Mouse (Mus musculus) embryonic facial prominence, embryonic 15.5 days (tissue): ENCODE measurements around the gene Cox19. TPM values are rescaled to one million over a fixed set of nuclear protein-coding genes. Genes with fewer than 3 reads are reported as not detected.

Source experiments
- ATAC-seq: fragments of 200-750 bp; cut with Nextera tagmentation; 2 replicates; pipeline ENCODE4 v1.8.0; 2017; ENCODE audit warnings: low read depth, moderate TSS enrichment; ENCODE audit not compliant: insufficient number of reproducible peaks, low FRiP score, low TSS enrichment
- H3K27ac ChIP-seq: fragments of 300-500 bp; sonication (generic); replicated peaks from 2 replicates; pipeline ENCODE4 v1.5.1; 2015; ENCODE audit warnings: mild to moderate bottlenecking, inconsistent platforms
- H3K27me3 ChIP-seq: fragments of 300-500 bp; sonication (generic); 2 replicates; pipeline ENCODE4 v1.6.1; 2015; ENCODE audit warnings: inconsistent platforms
- H3K36me3 ChIP-seq: fragments of 300-500 bp; sonication (generic); 2 replicates; pipeline ENCODE4 v1.6.1; 2015; ENCODE audit warnings: mild to moderate bottlenecking, inconsistent platforms
- H3K4me1 ChIP-seq: fragments of 300-500 bp; sonication (generic); 2 replicates; pipeline ENCODE4 v1.6.1; 2015; ENCODE audit warnings: inconsistent platforms
- H3K4me2 ChIP-seq: fragments of 300-500 bp; sonication (generic); replicated peaks from 2 replicates; pipeline ENCODE4 v1.6.1; 2015; ENCODE audit warnings: mild to moderate bottlenecking, inconsistent platforms
- H3K4me3 ChIP-seq: fragments of 300-500 bp; sonication (generic); replicated peaks from 2 replicates; pipeline ENCODE4 v1.5.1; 2015; ENCODE audit warnings: mild to moderate bottlenecking, inconsistent platforms
- H3K9ac ChIP-seq: fragments of 300-500 bp; sonication (generic); 2 replicates; pipeline ENCODE4 v1.6.1; 2015; ENCODE audit warnings: inconsistent platforms
- H3K9me3 ChIP-seq: fragments of 300-500 bp; sonication (generic); replicated peaks from 2 replicates; pipeline ENCODE4 v1.6.1; 2016; ENCODE audit warnings: inconsistent platforms
- WGBS: fragments of 180-500 bp; shearing (Covaris S2); methylation state at CpG from one replicate; pipeline ENCODE4 v1.1.7; 2015; 5-methylcytosine and 5-hydroxymethylcytosine counted together
- polyA plus RNA-seq: library from polyadenylated mRNA; unstranded; fragments of >200 nt; fragmentation: Nextera tagmentation; extraction: Ambion mirVana; gene quantifications from 2 replicates; pipeline ENCODE4 v1.2.1, GENCODE M21; 2015

Gene Cox19
- polyA plus RNA-seq, 1 experiment from 2014 or later: 100 TPM

DNA sequence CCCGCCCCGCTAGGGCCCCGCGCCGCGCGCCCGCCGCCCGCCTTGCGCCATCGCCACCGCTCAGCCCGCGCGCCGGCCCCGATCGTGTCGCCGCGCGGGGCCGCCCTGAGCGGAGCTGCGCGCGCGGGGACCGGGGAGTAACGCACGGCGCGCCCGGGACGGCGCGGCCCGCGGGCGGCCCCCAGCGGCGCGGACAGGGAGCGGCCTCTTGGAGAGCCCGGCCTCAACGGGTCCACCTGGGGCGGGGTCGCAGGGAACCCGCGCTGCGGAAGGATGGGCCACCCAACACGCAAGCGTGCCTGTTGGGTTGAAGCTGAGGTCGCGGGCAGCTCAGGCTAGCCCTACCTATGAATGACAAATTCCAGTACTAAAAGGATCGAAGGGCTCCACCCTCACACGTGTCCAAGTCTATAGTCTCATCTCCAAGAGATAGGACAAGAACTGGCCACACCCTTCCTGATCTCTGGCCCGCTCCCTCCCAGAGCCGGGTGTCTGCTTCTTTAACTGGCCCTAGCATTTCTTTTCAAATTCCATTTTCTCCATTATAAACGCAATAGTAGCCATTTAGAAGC, 25.7 kb downstream of the Cox19 start, which contains the start of gene Adap1:
TSS of gene Adap1 (minus strand) at position 228 of the 572 bp plus-strand sequence.
- Histone ChIP-seq H3K4me1 (peaks cover 21% of the 10 kb centered on the region; the same call in 1 of the 2 replicates), H3K9me3 (no peaks in the 10 kb centered on the region), H3K36me3 (no peaks in the 10 kb centered on the region), H3K4me3 (peak within 1 kb of the TSS; percentile 59), H3K4me2 (peak within 1 kb of the TSS; percentile 99), H3K27me3 (peaks cover 45% of the 10 kb centered on the region), H3K27ac (no peak within 1 kb of the TSS), H3K9ac (peak within 1 kb of the TSS; percentile 44)
- ATAC-seq: peak; percentile 71
- WGBS: 4% methylated on average over 54 of the region's 61 CpGs

DNA sequence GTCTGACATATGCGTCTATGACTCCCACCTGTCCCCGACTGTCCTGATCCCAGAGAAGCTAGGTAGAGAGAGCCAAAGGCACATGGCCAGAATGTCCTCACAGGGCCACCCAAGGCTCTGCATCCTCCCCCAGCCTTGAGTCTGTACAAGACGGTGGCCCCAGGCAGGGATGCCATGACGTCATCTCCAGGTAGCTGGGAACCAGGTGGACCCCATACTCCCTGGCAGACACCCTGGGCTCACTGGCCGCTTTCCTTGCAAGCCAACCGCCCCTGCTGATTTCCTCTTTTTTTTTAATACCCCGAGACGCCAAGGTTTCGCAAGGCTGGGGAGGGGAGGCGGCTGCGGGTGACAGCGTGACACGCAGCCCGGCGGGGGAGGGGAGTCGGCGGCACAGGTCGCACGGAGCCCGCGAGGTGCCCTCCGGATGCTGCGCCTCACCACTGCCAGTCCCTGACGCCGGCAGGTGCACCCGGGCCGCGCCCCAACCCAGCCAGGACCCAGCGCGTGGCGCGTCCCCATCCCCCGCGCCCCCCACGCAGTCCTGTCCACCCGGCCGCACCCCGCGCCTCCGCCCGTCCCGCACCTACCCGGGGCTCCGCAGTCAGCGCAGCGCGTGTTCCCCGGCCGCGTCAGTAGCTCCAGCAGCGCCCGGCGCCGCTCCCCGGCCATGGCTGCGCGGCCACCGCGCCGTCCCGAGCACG, 26.4 kb downstream of the Cox19 start:
- 2% methylated on average over 43 of the region's 62 CpGs for WGBS
- peak overlapping the region; percentile 59 for H3K4me3 ChIP-seq
- H3K9me3 ChIP-seq: no peaks in the 10 kb centered on the region
- no peaks in the 10 kb centered on the region for H3K36me3 ChIP-seq
- peaks cover 21% of the 10 kb centered on the region; the same call in 1 of the 2 replicates for H3K4me1 ChIP-seq
- no peak overlapping the region for H3K27ac ChIP-seq
- H3K27me3 ChIP-seq: peaks cover 45% of the 10 kb centered on the region
- peak overlapping the region; percentile 44 for H3K9ac ChIP-seq
- ATAC-seq: 0 out of 2 replicates have a peak, but pooled peaks have one; percentile 16
- peak overlapping the region; percentile 99 for H3K4me2 ChIP-seq

DNA sequence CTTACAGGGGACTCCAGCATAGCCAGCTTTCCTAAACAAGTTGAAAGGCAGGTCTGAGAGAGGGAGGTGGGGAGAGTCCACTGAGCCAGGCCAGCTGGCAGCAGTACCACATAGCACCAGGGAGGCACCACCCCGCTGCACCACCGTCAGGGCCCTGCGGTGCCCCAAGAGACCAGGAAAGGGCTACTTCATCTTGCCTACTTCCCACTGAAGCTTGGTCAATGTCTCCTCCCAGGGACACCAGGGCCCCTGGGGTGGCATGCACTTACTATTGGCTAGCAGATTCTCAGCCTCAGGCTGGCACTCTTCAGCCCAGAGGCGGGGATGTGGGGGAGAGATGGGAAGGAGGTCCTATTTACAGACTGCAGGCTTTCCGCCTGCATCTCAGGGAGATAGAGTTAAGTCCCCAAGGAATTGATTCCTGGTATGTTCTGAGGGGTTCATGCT, 27.1 kb downstream of the Cox19 start:
- no peak overlapping the region for H3K27ac ChIP-seq
- H3K27me3 ChIP-seq: peaks cover 45% of the 10 kb centered on the region
- H3K4me2 ChIP-seq: peak overlapping the region; percentile 99; the same call in 1 of the 2 replicates
- H3K4me1 ChIP-seq: peaks cover 21% of the 10 kb centered on the region; the same call in 1 of the 2 replicates
- no peak overlapping the region for H3K9ac ChIP-seq
- H3K4me3 ChIP-seq: 0 out of 2 replicates have a peak overlapping the region, but pooled peaks have one; percentile 6
- H3K9me3 ChIP-seq: no peaks in the 10 kb centered on the region
- H3K36me3 ChIP-seq: no peaks in the 10 kb centered on the region
- ATAC-seq: no peak
- WGBS: 56% methylated on average over 5 of the region's 5 CpGs

DNA sequence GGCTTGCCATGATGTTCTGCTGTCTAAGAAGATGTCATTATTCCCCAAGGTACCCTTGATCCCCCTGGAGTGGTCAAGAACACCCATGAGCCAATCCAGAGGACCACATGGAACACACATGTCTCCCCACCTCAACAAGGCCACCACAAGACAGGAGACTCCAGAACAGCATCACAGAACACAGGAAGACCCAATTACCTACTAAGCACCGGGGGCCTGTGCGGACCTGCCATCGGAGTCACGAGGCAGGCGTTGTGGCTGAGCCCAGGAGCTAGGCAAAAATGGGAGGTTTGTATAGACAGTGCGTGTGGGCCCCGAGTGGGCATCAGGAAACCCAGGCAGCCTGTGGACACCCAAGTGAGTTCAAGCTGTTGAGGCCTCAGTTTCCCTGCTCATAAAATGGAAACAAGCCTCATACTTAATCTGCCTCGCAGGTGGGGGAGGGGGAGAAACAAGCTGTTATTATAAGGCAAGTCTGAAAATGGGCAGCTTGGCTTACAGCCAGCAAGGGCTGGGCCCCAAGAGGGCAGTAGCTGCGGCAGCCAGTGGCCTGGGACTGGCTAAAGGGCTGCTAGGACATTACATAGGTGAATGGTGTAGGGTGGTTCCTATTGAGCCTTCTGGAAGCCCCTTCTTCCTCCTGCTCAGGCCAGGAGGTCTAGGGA, 27.8 kb downstream of the Cox19 start:
- 65% methylated on average over 9 of the region's 9 CpGs for WGBS
- ATAC-seq: no peak
- no peaks in the 10 kb centered on the region for H3K36me3 ChIP-seq
- no peak overlapping the region for H3K9ac ChIP-seq
- peaks cover 21% of the 10 kb centered on the region; the same call in 1 of the 2 replicates for H3K4me1 ChIP-seq
- no peak overlapping the region for H3K4me3 ChIP-seq
- H3K27me3 ChIP-seq: peaks cover 45% of the 10 kb centered on the region
- H3K27ac ChIP-seq: no peak overlapping the region
- no peak overlapping the region for H3K4me2 ChIP-seq
- H3K9me3 ChIP-seq: no peaks in the 10 kb centered on the region

DNA sequence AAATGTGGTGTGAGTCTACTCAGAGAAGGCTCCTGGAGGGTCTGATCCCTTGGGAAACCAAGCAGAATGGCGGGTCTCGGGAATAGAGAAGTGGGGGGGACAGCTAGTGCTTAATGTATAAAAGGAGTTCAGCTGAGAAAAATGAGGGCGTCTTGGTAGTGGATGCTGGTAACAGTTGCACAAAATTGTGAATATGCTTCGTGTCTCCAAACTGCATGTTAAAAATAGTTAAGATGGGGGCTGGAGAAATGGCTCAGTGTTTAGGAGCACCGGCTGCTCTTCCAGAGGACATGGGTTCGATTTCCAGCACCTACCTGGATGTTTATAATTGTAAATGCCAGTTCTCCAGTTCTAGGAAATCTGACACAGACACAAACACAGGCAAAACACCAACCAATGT, 29.9 kb downstream of the Cox19 start:
- Histone ChIP-seq H3K4me2 (no peak overlapping the region), H3K9ac (no peak overlapping the region), H3K4me1 (peaks cover 21% of the 10 kb centered on the region; the same call in 1 of the 2 replicates), H3K4me3 (no peak overlapping the region), H3K9me3 (no peaks in the 10 kb centered on the region), H3K36me3 (no peaks in the 10 kb centered on the region), H3K27me3 (peaks cover 39% of the 10 kb centered on the region), H3K27ac (no peak overlapping the region)
- 73% methylated on average over 6 of the region's 6 CpGs for WGBS
- ATAC-seq: no peak

DNA sequence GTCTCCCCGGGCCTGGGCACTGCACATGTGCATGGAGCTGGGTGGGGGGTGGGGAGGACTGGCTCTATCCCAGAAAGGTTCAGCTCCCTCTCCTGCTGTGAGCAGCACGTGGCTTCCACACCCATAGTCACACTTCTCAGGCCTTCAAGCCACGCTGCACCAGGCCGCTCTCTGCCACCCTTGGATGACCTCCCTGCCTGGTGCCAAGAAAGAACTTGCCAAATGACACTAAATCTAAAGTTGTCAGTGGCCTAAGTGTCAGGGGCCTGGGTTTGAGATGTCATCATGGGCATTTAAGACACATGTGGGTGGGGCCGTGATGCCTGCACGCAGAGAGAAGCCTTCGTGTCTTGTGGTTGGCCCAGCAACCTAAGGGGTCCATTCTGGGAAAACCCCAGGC, 30.8 kb downstream of the Cox19 start:
- no peak overlapping the region for H3K9ac ChIP-seq
- no peak overlapping the region for H3K4me3 ChIP-seq
- peaks cover 30% of the 10 kb centered on the region for H3K27me3 ChIP-seq
- H3K27ac ChIP-seq: no peak overlapping the region
- no peak overlapping the region for H3K4me2 ChIP-seq
- H3K9me3 ChIP-seq: no peaks in the 10 kb centered on the region
- ATAC-seq: no peak
- peaks cover 17% of the 10 kb centered on the region; the same call in 1 of the 2 replicates for H3K4me1 ChIP-seq
- 82% methylated on average over 7 of the region's 7 CpGs for WGBS
- no peaks in the 10 kb centered on the region for H3K36me3 ChIP-seq

DNA sequence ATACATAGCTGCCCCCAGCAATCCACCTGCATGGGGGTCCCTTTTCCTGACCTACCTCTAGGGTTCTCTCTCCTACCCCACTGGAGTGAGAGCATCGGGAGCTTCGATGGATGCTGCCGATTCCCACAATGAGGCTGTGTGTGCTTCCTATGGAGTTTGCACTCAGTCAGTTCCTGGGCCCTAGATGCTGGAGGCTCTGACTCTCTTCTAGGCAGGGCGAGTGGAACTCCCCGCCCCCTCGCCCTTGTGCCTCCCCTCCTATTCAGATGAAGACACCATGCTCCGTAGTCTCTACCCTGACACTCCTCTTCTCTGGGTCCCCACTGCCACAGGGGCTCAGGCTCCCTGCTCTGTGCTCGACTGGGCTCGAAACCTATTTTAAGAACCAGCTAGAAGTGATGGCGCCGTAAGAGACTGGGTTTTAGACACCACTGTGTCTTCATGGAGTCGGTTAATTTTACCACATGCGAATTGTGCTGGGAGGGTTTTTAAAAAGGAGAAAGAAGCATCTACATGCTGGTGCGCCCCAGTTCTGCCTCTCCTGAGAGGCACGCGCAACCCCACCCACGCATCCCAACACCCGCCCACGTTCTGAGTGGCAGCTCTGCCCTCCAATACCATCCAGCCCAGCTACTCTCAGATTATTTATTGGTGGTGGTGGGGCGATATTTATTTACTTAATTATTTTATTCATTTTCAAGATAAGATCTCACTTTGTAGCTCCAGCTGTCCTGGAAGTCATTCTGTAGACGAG, 33.3 kb downstream of the Cox19 start:
- Histone ChIP-seq H3K4me2 (no peak overlapping the region), H3K36me3 (no peaks in the 10 kb centered on the region), H3K9ac (no peak overlapping the region), H3K27me3 (peaks cover 5% of the 10 kb centered on the region; the same call in 1 of the 2 replicates), H3K9me3 (no peaks in the 10 kb centered on the region), H3K27ac (no peak overlapping the region), H3K4me1 (no peaks in the 10 kb centered on the region), H3K4me3 (no peak overlapping the region)
- no peak for ATAC-seq
- WGBS: 65% methylated on average over 21 of the region's 21 CpGs

DNA sequence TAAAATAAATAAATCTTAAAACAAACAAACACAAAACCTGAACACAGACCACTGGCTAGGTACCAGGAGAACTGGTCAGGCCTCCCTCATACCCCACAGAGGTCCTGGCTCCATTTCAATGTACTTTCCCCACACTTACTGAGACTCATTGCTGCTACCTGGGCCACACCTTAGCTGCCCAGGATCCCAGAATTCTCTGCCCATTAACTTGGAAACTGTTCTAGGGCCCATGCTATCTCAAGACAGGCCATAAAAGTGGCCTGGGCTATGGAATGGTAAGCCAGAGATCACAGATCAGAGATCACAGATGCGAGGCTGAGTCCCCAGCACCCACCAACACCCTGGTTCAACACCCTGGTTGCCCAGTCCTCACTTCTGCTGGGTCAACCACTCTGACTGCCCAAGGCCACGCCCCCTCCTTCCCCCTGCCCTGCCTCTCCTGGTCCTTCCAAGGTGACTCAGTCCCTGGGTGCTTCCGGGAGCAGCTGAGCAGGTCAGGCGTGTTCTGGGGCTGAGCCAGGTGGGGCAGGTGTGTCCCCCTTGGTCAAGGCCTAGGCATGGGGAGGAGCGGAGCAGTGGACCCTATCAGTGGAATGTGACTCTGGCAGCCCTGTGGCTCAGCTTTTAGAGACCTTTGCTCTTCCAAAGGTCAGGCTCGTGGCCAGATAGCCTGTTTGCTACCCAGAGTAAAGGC, 34.1 kb downstream of the Cox19 start:
- Histone ChIP-seq H3K9ac (no peak overlapping the region), H3K9me3 (no peaks in the 10 kb centered on the region), H3K36me3 (no peaks in the 10 kb centered on the region), H3K4me3 (no peak overlapping the region), H3K27ac (no peak overlapping the region), H3K27me3 (no peaks in the 10 kb centered on the region), H3K4me2 (no peak overlapping the region), H3K4me1 (no peaks in the 10 kb centered on the region)
- no peak for ATAC-seq
- WGBS: 63% methylated on average over 6 of the region's 6 CpGs

DNA sequence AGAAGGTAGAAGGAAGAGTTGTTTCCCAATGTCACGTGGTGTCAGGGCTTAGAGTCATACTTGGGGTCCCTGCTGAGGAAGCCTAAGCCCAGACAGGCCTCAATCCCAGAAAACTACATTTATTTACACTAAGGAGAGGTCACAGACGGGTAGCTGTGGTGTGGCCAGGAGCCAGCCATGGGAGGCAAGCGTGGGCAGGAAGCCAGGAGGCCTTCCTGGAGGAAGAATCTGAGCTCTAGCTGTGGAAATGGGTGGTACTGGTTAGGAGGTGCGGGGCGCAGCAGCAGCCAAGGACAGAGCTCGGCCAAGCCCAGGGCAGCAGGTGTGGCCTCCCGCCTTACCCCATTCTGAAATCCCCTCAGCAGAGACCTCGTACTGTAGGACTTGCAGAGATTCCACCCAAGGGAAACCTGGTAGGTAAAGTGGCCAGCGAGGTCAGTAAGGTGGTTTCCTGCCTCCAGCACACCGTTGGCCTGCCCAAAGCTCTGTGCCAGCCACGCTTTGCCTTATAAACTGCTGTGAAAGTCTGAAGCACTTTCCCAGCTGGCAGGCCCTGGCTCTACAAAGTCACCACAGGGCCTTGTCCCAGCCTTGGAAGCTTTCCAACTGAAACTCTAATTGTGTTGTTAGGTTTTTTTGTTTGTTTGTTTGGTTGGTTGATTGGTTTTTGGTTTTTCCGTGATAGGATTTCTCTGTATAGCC, 36.1 kb downstream of the Cox19 start:
- Histone ChIP-seq H3K27me3 (no peaks in the 10 kb centered on the region), H3K4me3 (no peak overlapping the region), H3K36me3 (no peaks in the 10 kb centered on the region), H3K27ac (no peak overlapping the region), H3K4me2 (no peak overlapping the region), H3K9me3 (no peaks in the 10 kb centered on the region), H3K4me1 (no peaks in the 10 kb centered on the region), H3K9ac (no peak overlapping the region)
- no peak for ATAC-seq
- WGBS: 85% methylated on average over 12 of the region's 12 CpGs

DNA sequence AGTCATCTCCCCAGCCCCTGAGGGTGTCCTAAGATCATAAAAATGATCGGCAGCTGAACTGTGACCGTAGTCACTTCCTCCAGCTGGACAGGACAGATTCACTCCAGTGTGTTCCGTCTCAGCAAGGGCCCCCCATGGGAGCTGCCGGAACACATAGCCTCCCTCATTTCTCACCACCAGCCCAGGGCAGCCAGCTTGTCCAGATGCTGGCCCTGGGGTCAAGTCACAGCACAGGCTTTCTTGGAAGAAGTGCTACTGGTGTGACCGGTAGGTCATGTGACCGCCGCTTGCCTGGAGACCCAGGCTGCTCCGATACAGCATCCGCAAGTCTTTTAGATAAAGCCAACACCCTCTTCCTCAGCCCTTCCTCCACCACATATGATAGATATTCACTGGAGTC, 37.7 kb downstream of the Cox19 start:
- ATAC-seq: no peak
- H3K27me3 ChIP-seq: no peaks in the 10 kb centered on the region
- no peaks in the 10 kb centered on the region for H3K9me3 ChIP-seq
- H3K36me3 ChIP-seq: no peaks in the 10 kb centered on the region
- H3K4me1 ChIP-seq: no peaks in the 10 kb centered on the region
- no peak overlapping the region for H3K27ac ChIP-seq
- H3K9ac ChIP-seq: no peak overlapping the region
- no peak overlapping the region for H3K4me2 ChIP-seq
- no peak overlapping the region for H3K4me3 ChIP-seq
- WGBS: 72% methylated on average over 9 of the region's 9 CpGs
